Mouse (Mus musculus): Measurements from ENCODE around the gene Fbxl4. TPM values are rescaled to one million over a fixed set of nuclear protein-coding genes. Genes with fewer than 3 reads are reported as not detected.

Gene Fbxl4
- total and polyA plus RNA-seq, 3 experiments = 4.5 TPM; not detected in 1

- H3K79me2 ChIP-seq (ENCODE audit: control insufficient read depth, insufficient read depth, low read length, poor library complexity) = no peaks in the 10 kb centered on the region
- DNase-seq (ENCODE audit: low read depth, low spot score) = no peak
- H3K27ac ChIP-seq (ENCODE audit: control insufficient read depth, low read depth, low read length) = no peak overlapping the region
- 0 out of 4 replicates have a peak, but pooled peaks cover 0 to 1% of the 10 kb centered on the region in 2 experiments for H3K27me3 ChIP-seq (ENCODE audit: control insufficient read depth in 1 of 2, insufficient read depth in 2 of 2, low read length in 2 of 2)
- no peak for TF ChIP-seq MAX (IDR thresholded peaks at IDR 0.05; ENCODE audit: low read length)
- TF ChIP-seq MAZ (IDR thresholded peaks at IDR 0.05; ENCODE audit: low read depth, low read length) = no peak
- no peak for TF ChIP-seq MYB (IDR thresholded peaks at IDR 0.05; ENCODE audit: low read depth, low read length)
- no peak for TF ChIP-seq KAT2A (conservative IDR thresholded peaks at IDR 0.05; ENCODE audit: low read depth, low read length)
- TF ChIP-seq MYC (IDR thresholded peaks at IDR 0.05; ENCODE audit: low read depth, low read length) = no peak
- no peak for TF ChIP-seq ZNF384 (IDR thresholded peaks at IDR 0.05; ENCODE audit: low read depth, low read length)
- no peak for TF ChIP-seq MAFK (IDR thresholded peaks at IDR 0.05; ENCODE audit: borderline replicate concordance, low read depth, low read length)
- H3K9me3 ChIP-seq (replicated peaks; ENCODE audit: insufficient read depth, low read length) = no peaks in the 10 kb centered on the region
- H3K4me1 ChIP-seq (ENCODE audit: control insufficient read depth in 1 of 2, insufficient read depth in 2 of 2, low read length in 2 of 2) = no peaks in the 10 kb centered on the region
- H3K9ac ChIP-seq (ENCODE audit: control insufficient read depth, low read depth, low read length, poor library complexity, severe bottlenecking) = no peak overlapping the region
- H3K4me3 ChIP-seq (ENCODE audit: control insufficient read depth in 1 of 2, insufficient read depth in 1 of 2, low read depth in 2 of 2, low read length in 2 of 2) = no peak overlapping the region
- no peaks in the 10 kb centered on the region for H3K36me3 ChIP-seq (ENCODE audit: control insufficient read depth in 1 of 2, insufficient read depth in 2 of 2, low read length in 2 of 2)
Measured at GRCm38 (mm10) chr4:22483548-22483947, 126.2 kb downstream of the Fbxl4 start.

Other genes with a start within 250 kb of the Fbxl4 start
- not detected in 2 replicates for gene Pou3f2, start 130.8 kb downstream of the Fbxl4 start, total RNA-seq (2012; rRNA removed)
- not detected for gene Pou3f2, start 130.8 kb downstream of the Fbxl4 start, polyA plus RNA-seq (2012; ENCODE audit: insufficient read depth in 1 of 2, insufficient read length in 2 of 2, low read depth in 1 of 2, low replicate concordance in 2 of 2, missing spikeins in 1 of 2)

Data from MEL (cell line).